Mouse (Mus musculus): Measurements from ENCODE around the gene Akr1a1. TPM values are rescaled to one million over a fixed set of nuclear protein-coding genes. Genes with fewer than 3 reads are reported as not detected.
"Not testable (repeated sequence)": the region's sequence is repeated elsewhere in the genome, so short reads cannot be mapped to it uniquely, and the experiment has no call there.

Akr1a1 gene
- 100 to 1,000 TPM; 396 to 420 TPM for total RNA-seq (2021)

GRCm38 (mm10) chr4:116650924-116651796 lies at the start of gene Akr1a1:
Gene Akr1a1, minus strand, starts transcription at chr4:116651680.
- intact Hi-C loops (cut with DNase I): no loop called here
- DNase-seq (ENCODE audit: low spot score in 2 of 2): peak; percentile 91 to 97

GRCm38 (mm10) chr4:116700964-116701363 lies 49.5 kb upstream of the Akr1a1 start:
- intact Hi-C loops (cut with DNase I): no loop called here
- no peak for DNase-seq (ENCODE audit: low spot score in 2 of 2)

- intact Hi-C loops (cut with DNase I): no loop called here
- DNase-seq (ENCODE audit: low spot score in 2 of 2): no peak
Measured at GRCm38 (mm10) chr4:116698693-116699342, 47.3 kb upstream of the Akr1a1 start.

GRCm38 (mm10) chr4:116693785-116694184 lies 42.3 kb upstream of the Akr1a1 start:
- no peak for DNase-seq (ENCODE audit: low spot score in 2 of 2)
- intact Hi-C loops (cut with DNase I): no loop called here

GRCm38 (mm10) chr4:116692146-116692545 lies 40.7 kb upstream of the Akr1a1 start:
- no peak for DNase-seq (ENCODE audit: low spot score in 2 of 2)
- intact Hi-C loops (cut with DNase I): no loop called here

- DNase-seq (ENCODE audit: low spot score in 2 of 2): no peak
- intact Hi-C loops (cut with DNase I): no loop called here
Measured at GRCm38 (mm10) chr4:116689309-116689876, 37.9 kb upstream of the Akr1a1 start.

GRCm38 (mm10) chr4:116687041-116687440 lies 35.6 kb upstream of the Akr1a1 start:
- intact Hi-C loops (cut with DNase I): no loop called here
- DNase-seq (ENCODE audit: low spot score in 2 of 2): no peak

- intact Hi-C loops (cut with DNase I): loop anchor here (1.0 kb wide), 1 partner anchor 128 kb away; the partner anchor contains the start of gene Gpbp1l1
- DNase-seq (ENCODE audit: low spot score in 2 of 2): peak; percentile 86 to 90
Measured at GRCm38 (mm10) chr4:116685402-116686061, 34.1 kb upstream of the Akr1a1 start, which contains the start of gene Prdx1. Gene Prdx1, plus strand, starts transcription at chr4:116685544.

GRCm38 (mm10) chr4:116684665-116685064 lies 33.2 kb upstream of the Akr1a1 start:
- intact Hi-C loops (cut with DNase I): loop anchor here (1.0 kb wide), 1 partner anchor 127 kb away; the partner anchor contains the start of gene Gpbp1l1
- no peak for DNase-seq (ENCODE audit: low spot score in 2 of 2)

- no peak for DNase-seq (ENCODE audit: low spot score in 2 of 2)
- intact Hi-C loops (cut with DNase I): no loop called here
Measured at GRCm38 (mm10) chr4:116683957-116684356, 32.5 kb upstream of the Akr1a1 start.

- DNase-seq (ENCODE audit: low spot score in 2 of 2); intact Hi-C loops (cut with DNase I): not testable (repeated sequence)
Measured at GRCm38 (mm10) chr4:116680521-116680920, 29.0 kb upstream of the Akr1a1 start.

GRCm38 (mm10) chr4:116679141-116679540 lies 27.7 kb upstream of the Akr1a1 start:
- DNase-seq (ENCODE audit: low spot score in 2 of 2): no peak
- intact Hi-C loops (cut with DNase I): no loop called here

GRCm38 (mm10) chr4:116677808-116678207 lies 26.3 kb upstream of the Akr1a1 start:
- intact Hi-C loops (cut with DNase I): no loop called here
- no peak for DNase-seq (ENCODE audit: low spot score in 2 of 2)

- DNase-seq (ENCODE audit: low spot score in 2 of 2): no peak
- intact Hi-C loops (cut with DNase I): no loop called here
Measured at GRCm38 (mm10) chr4:116676027-116676426, 24.5 kb upstream of the Akr1a1 start.

- DNase-seq (ENCODE audit: low spot score in 2 of 2); intact Hi-C loops (cut with DNase I): not testable (repeated sequence)
Measured at GRCm38 (mm10) chr4:116674761-116675160, 23.3 kb upstream of the Akr1a1 start.

GRCm38 (mm10) chr4:116672785-116673184 lies 21.3 kb upstream of the Akr1a1 start:
- intact Hi-C loops (cut with DNase I): no loop called here
- no peak for DNase-seq (ENCODE audit: low spot score in 2 of 2)

- no peak for DNase-seq (ENCODE audit: low spot score in 2 of 2)
- intact Hi-C loops (cut with DNase I): no loop called here
Measured at GRCm38 (mm10) chr4:116669291-116669690, 17.8 kb upstream of the Akr1a1 start.

GRCm38 (mm10) chr4:116668145-116668544 lies 16.7 kb upstream of the Akr1a1 start:
- intact Hi-C loops (cut with DNase I): no loop called here
- DNase-seq (ENCODE audit: low spot score in 2 of 2): peak in 1 of 2 experiments; percentile 14

- intact Hi-C loops (cut with DNase I): no loop called here
Measured at GRCm38 (mm10) chr4:116666625-116667024, 15.1 kb upstream of the Akr1a1 start.

GRCm38 (mm10) chr4:116661998-116662397 lies 10.5 kb upstream of the Akr1a1 start:
- no peak for DNase-seq (ENCODE audit: low spot score in 2 of 2)
- intact Hi-C loops (cut with DNase I): no loop called here

More at GRCm38 (mm10) chr4:116666625-116667024, 15.1 kb upstream of the Akr1a1 start:
- peak in 1 of 2 experiments; percentile 10 for DNase-seq (ENCODE audit: low spot score in 2 of 2)

Data from left cerebral cortex, postnatal 25 days (tissue).